Mouse (Mus musculus) forebrain, embryonic 10.5 days (tissue): ENCODE measurements around the gene Pkp4. TPM values are rescaled to one million over a fixed set of nuclear protein-coding genes. Genes with fewer than 3 reads are reported as not detected.

Experiments used
- DNase-seq: peaks from one replicate; pipeline ENCODE4 v3.0.0-alpha.2; 2017; ENCODE audit warnings: low spot score; ENCODE audit errors: extremely low spot score
- H3K27ac ChIP-seq: fragments of 300-500 bp; sonication (generic); 2 replicates; pipeline ENCODE4 v1.5.1; 2016; ENCODE audit warnings: mild to moderate bottlenecking
- H3K27me3 ChIP-seq: fragments of 300-500 bp; sonication (generic); 2 replicates; pipeline ENCODE4 v1.6.1; 2016; ENCODE audit warnings: mild to moderate bottlenecking; ENCODE audit not compliant: poor library complexity, severe bottlenecking
- H3K36me3 ChIP-seq: fragments of 300-500 bp; sonication (generic); replicated peaks from 2 replicates; pipeline ENCODE4 v1.6.1; 2016; ENCODE audit warnings: mild to moderate bottlenecking, moderate library complexity
- H3K4me1 ChIP-seq: fragments of 300-500 bp; sonication (generic); 2 replicates; pipeline ENCODE4 v1.6.1; 2016
- H3K4me3 ChIP-seq: fragments of 300-500 bp; sonication (generic); 2 replicates; pipeline ENCODE4 v1.5.1; 2016; ENCODE audit warnings: mild to moderate bottlenecking, moderate library complexity
- H3K9me3 ChIP-seq: fragments of 300-500 bp; sonication (generic); 2 replicates; pipeline ENCODE4 v1.6.1; 2016; ENCODE audit warnings: mild to moderate bottlenecking, moderate library complexity
- WGBS: fragments of 180-500 bp; shearing (Covaris S2); methylation state at CpG from one replicate; pipeline ENCODE4 v1.1.7; 2016; 5-methylcytosine and 5-hydroxymethylcytosine counted together
- polyA plus RNA-seq: library from polyadenylated mRNA; unstranded; fragments of >200 nt; fragmentation: Nextera tagmentation; extraction: Ambion mirVana; gene quantifications from 2 replicates; pipeline ENCODE4 v1.2.1, GENCODE M21; 2016

Gene Pkp4
- polyA plus RNA-seq, 1 experiment from 2014 or later, result 20.8 TPM

GRCm38 (mm10) chr2:59207240-59207639 lies 46.6 kb downstream of the Pkp4 start:
- Histone ChIP-seq H3K4me1 (peaks cover 18% of the 10 kb centered on the region), H3K4me3 (no peak overlapping the region), H3K27me3 (no peaks in the 10 kb centered on the region), H3K9me3 (no peaks in the 10 kb centered on the region), H3K36me3 (peaks cover 9% of the 10 kb centered on the region), H3K27ac (no peak overlapping the region)
- WGBS, result 76% methylated on average over 4 of the region's 4 CpGs
- DNase-seq, result no peak

GRCm38 (mm10) chr2:59207725-59208124 lies 47.1 kb downstream of the Pkp4 start:
- Histone ChIP-seq H3K27ac (no peak overlapping the region), H3K4me1 (peaks cover 18% of the 10 kb centered on the region), H3K9me3 (no peaks in the 10 kb centered on the region), H3K36me3 (peaks cover 9% of the 10 kb centered on the region), H3K4me3 (no peak overlapping the region), H3K27me3 (no peaks in the 10 kb centered on the region)
- DNase-seq, result no peak
- 68% methylated on average over 5 of the region's 5 CpGs for WGBS

DNA sequence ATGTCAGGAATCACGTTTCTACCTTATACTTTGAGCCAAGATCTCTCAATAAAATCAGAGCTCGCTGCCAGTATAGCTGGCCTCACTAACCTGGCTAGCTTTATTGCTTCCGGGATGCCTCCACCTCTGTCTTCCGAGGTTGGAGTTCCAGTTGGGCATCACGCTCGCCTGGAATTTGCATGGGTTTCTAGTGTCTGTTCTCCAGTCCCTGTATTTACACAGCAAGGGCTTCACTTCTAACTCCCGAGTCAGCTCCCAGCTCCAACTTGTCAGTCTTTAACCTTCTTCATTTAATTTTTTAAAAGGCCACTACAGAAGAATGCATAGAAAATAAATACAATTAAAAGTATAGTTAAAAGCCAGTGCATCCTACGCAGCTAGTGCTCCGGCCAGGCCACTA lies 47.6 kb downstream of the Pkp4 start:
- H3K36me3 ChIP-seq, result peaks cover 9% of the 10 kb centered on the region
- no peaks in the 10 kb centered on the region for H3K9me3 ChIP-seq
- H3K27me3 ChIP-seq, result no peaks in the 10 kb centered on the region
- peaks cover 15% of the 10 kb centered on the region for H3K4me1 ChIP-seq
- H3K27ac ChIP-seq, result no peak overlapping the region
- WGBS, result 87% methylated on average over 9 of the region's 9 CpGs
- DNase-seq, result no peak
- H3K4me3 ChIP-seq, result no peak overlapping the region

- no peak for DNase-seq
- Histone ChIP-seq H3K9me3 (no peaks in the 10 kb centered on the region), H3K4me1 (peaks cover 11% of the 10 kb centered on the region), H3K27ac (no peak overlapping the region), H3K27me3 (no peaks in the 10 kb centered on the region), H3K36me3 (peaks cover 16% of the 10 kb centered on the region), H3K4me3 (no peak overlapping the region)
- 94% methylated on average over 5 of the region's 5 CpGs for WGBS
Measured at GRCm38 (mm10) chr2:59211051-59211450, 50.4 kb downstream of the Pkp4 start.

DNA sequence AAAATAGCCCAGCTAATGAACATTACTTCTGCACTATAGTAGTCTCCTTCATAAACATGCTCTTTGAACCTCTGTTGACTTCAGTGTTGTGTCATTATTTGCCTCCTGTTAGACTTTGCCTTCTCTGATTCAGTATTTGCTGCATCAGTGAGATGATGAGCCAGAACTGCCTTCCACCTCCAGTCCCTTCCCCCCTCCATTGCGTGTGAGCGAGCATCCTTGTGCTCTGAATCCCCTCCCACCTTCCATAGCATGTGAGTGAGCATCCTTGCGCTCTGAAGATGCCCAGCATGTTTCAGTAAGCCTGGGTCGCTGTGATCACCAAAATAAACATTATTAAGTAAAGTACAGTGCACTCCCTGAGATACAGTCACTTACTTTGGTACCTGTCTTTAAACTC lies 51.8 kb downstream of the Pkp4 start:
- no peaks in the 10 kb centered on the region for H3K27me3 ChIP-seq
- peaks cover 4% of the 10 kb centered on the region; the same call in 1 of the 2 replicates for H3K4me1 ChIP-seq
- peaks cover 27% of the 10 kb centered on the region for H3K36me3 ChIP-seq
- no peak overlapping the region for H3K27ac ChIP-seq
- no peak overlapping the region for H3K4me3 ChIP-seq
- H3K9me3 ChIP-seq, result no peaks in the 10 kb centered on the region
- DNase-seq, result no peak
- 92% methylated on average over 4 of the region's 4 CpGs for WGBS

- Histone ChIP-seq H3K9me3 (no peaks in the 10 kb centered on the region), H3K36me3 (peaks cover 31% of the 10 kb centered on the region), H3K4me1 (no peaks in the 10 kb centered on the region; the same call in 1 of the 2 replicates), H3K27ac (no peak overlapping the region), H3K4me3 (no peak overlapping the region), H3K27me3 (no peaks in the 10 kb centered on the region)
- no peak for DNase-seq
- 90% methylated on average over 1 of the region's 1 CpGs for WGBS
Measured at GRCm38 (mm10) chr2:59212846-59213245, 52.2 kb downstream of the Pkp4 start.

- Histone ChIP-seq H3K9me3 (no peaks in the 10 kb centered on the region), H3K27me3 (no peaks in the 10 kb centered on the region), H3K4me1 (no peaks in the 10 kb centered on the region), H3K4me3 (no peak overlapping the region), H3K36me3 (peaks cover 29% of the 10 kb centered on the region), H3K27ac (no peak overlapping the region)
- 95% methylated on average over 6 of the region's 6 CpGs for WGBS
- no peak for DNase-seq
Measured at GRCm38 (mm10) chr2:59217931-59218330, 57.3 kb downstream of the Pkp4 start.

DNA sequence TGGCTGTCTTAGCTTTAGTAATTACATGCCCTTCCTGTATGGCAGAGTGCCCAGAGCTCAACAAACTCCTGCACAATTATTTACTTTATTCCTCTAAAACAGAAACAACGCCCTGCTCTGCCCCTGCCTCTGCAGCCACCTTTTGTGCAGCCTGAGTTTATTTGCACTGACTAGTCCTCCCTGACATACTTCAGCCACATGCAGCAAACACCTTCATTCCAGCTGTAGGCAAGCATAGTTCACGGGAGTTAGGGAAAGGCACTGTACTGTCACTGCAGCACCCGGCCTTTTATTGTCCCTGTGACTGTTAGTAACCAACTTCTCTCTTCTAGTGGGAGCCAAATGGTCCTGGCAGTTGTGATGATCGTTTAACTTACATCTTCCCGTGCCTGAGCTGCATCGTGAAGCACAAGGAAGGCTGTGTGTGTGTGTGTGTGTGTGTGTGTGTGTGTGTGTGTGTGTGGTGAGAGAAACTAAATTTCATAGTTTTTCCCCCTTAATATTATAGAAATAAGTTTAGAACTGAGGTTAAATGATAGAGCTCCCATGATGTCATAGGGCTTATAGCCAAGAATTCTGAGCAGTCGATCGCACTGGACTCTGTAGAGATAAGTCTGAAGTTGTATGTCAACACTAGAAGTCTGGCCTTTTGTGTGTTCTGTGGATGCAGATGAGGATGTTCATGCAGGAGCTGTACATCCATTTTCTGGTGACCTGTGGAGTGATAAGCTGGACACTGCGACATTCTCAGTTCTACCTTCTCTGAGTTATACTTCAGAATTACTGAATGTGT lies 59.5 kb downstream of the Pkp4 start:
- peaks cover 27% of the 10 kb centered on the region for H3K36me3 ChIP-seq
- no peaks in the 10 kb centered on the region for H3K27me3 ChIP-seq
- H3K4me1 ChIP-seq, result no peaks in the 10 kb centered on the region
- no peaks in the 10 kb centered on the region for H3K9me3 ChIP-seq
- DNase-seq, result no peak
- H3K4me3 ChIP-seq, result no peak overlapping the region
- whole genome bisulfite sequencing, result 90% methylated on average over 9 of the region's 9 CpGs
- no peak overlapping the region for H3K27ac ChIP-seq

DNA sequence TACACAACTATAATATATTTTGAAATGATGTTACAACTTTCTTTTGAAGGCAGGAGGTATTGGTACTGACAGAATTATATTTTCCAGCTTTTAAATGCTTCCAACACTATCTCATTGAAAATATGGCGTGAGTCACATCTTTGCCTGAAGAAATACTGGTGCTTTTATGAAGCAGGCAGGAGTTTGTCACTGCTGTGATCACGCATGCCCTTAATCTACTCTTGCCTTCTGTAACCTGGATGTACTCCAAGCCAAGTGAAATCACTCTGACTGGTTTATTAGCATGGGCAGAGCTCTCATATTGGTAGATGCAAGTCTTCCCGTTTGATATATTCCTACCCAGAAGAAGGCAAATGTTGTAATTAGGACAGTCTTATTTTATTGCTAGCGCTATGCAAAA lies 65.7 kb downstream of the Pkp4 start:
- Histone ChIP-seq H3K36me3 (peaks cover 2% of the 10 kb centered on the region), H3K4me3 (no peak overlapping the region), H3K27me3 (no peaks in the 10 kb centered on the region), H3K4me1 (peaks cover 12% of the 10 kb centered on the region), H3K9me3 (no peaks in the 10 kb centered on the region), H3K27ac (no peak overlapping the region)
- WGBS, result 97% methylated on average over 4 of the region's 4 CpGs
- no peak for DNase-seq

- peaks cover 18% of the 10 kb centered on the region for H3K4me1 ChIP-seq
- H3K27ac ChIP-seq, result no peak overlapping the region
- H3K36me3 ChIP-seq, result peaks cover 7% of the 10 kb centered on the region
- no peak for DNase-seq
- WGBS, result 96% methylated on average over 3 of the region's 3 CpGs
- H3K9me3 ChIP-seq, result no peaks in the 10 kb centered on the region
- no peak overlapping the region for H3K4me3 ChIP-seq
- H3K27me3 ChIP-seq, result no peaks in the 10 kb centered on the region
Measured at GRCm38 (mm10) chr2:59227011-59227410, 66.4 kb downstream of the Pkp4 start.

DNA sequence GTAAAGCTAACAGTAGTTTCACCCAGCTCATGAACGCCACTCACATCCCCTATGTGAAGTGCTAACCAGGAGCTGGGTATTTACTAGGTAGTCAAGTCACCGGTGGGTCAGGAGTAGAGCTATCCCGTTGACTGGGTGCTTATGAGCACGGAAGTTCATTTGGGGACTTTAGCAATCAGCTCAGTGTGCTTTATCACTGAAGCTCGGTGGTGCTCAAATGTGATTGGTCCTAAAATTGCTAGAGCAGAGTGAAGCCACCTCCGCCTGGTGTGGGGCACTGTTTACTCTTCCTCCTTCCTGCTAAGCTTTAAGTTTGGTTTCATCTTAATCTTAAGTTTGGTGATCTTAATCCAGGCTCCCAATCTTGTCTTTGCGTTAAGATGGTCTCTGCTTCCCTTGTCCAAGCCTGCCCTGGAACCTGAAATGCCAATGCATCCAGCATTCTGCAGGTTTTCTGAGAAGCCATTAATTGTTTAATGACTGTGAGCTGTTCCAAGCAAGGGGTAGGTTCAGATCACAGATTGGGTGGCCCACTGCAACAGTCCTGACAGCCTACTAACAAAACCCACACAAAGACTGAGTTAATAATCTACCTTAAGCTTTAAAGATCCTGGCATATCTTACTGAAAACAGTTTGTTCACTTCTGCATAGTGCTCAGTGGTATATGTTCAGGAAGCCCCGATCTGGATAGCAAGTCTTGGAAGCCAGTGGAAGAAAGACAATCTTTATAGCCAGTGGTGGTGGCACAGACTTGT lies 67.0 kb downstream of the Pkp4 start:
- H3K27ac ChIP-seq, result no peak overlapping the region
- H3K9me3 ChIP-seq, result no peaks in the 10 kb centered on the region
- H3K27me3 ChIP-seq, result no peaks in the 10 kb centered on the region
- peaks cover 13% of the 10 kb centered on the region for H3K36me3 ChIP-seq
- peaks cover 20% of the 10 kb centered on the region for H3K4me1 ChIP-seq
- WGBS, result 94% methylated on average over 8 of the region's 8 CpGs
- no peak overlapping the region for H3K4me3 ChIP-seq
- no peak for DNase-seq

DNA sequence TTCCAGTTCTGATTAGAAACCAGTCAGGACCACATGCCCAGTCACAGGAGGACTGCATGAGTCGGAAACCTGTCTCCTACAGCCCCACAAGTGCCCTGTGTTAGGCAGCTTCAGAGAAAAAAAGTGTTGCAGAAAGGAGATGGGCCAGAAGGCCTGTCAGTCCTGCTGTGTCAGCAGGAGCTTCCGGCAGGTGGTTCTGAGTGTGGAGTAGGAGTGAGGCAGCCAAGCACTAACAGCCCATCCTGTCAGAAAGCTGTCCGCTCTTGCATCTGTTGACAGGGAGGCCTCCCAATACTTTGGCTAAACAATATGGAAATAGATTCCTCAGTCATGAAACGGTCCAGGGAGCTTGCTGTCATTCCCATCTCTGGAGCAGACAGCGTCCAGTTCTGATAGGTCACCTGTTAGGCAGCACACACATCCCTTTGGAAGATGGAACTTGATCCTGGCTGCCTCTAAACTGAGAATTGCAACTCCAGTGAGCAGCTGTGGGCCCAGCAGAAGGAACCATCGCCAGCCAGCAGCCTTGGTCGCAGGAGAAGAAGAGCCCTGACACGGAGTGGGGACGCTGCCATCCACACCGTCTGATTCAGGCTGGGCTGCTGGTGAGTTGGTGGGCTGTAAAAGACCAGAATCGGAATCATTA lies 68.7 kb downstream of the Pkp4 start:
- Histone ChIP-seq H3K27ac (no peak overlapping the region), H3K36me3 (peaks cover 11% of the 10 kb centered on the region), H3K4me1 (peaks cover 20% of the 10 kb centered on the region), H3K27me3 (no peaks in the 10 kb centered on the region), H3K9me3 (no peaks in the 10 kb centered on the region), H3K4me3 (no peak overlapping the region)
- WGBS, result 92% methylated on average over 11 of the region's 11 CpGs
- DNase-seq, result no peak

DNA sequence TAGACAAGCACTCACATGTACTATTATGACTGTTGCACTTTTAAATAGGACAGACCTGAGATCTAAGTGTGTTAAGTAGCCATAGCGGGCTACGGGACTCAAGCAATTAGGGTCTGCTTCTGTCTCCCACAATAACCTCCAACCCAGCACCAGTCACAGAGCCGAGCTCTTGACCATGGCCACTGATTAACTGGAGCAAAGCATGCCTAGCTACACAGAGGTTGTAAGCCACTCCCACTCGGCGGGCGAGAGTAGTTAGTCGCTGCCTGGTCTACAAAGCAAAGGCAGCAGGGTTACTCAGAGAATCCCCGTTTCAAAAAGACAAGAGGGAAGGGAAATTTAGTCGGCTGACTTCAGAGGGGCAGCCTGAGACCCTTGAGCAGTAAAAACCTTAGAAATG lies 70.0 kb downstream of the Pkp4 start:
- Histone ChIP-seq H3K9me3 (no peaks in the 10 kb centered on the region), H3K27ac (no peak overlapping the region), H3K4me1 (peaks cover 20% of the 10 kb centered on the region), H3K4me3 (no peak overlapping the region), H3K36me3 (peaks cover 11% of the 10 kb centered on the region), H3K27me3 (no peaks in the 10 kb centered on the region)
- DNase-seq, result peak; percentile 30
- 52% methylated on average over 9 of the region's 9 CpGs for WGBS
